Mouse (Mus musculus) thymus, adult 2 months (tissue): ENCODE measurements around the gene Erg.

ENCODE experiments used
- CTCF ChIP-seq: fragments of 200-500 bp; IDR thresholded peaks from 2 replicates; pipeline ENCODE4 v1.5.1; 2012; ENCODE audit warnings: mild to moderate bottlenecking, control low read depth, low read length, moderate library complexity, borderline replicate concordance; ENCODE audit not compliant: control insufficient read depth, poor library complexity, insufficient read depth; ENCODE audit errors: extremely low read depth
- POLR2A ChIP-seq: fragments of 200-500 bp; IDR thresholded peaks from 2 replicates; pipeline ENCODE4 v1.6.1; 2012; ENCODE audit warnings: mild to moderate bottlenecking, low read length, control low read depth, moderate library complexity; ENCODE audit not compliant: control insufficient read depth, poor library complexity, insufficient read depth; ENCODE audit errors: extremely low read depth

- TF ChIP-seq CTCF, result no peak
- TF ChIP-seq POLR2A, result no peak
These were observed 93.1 kb downstream of the Erg start for GRCm38 (mm10) chr16:95493336-95493735.
